Mouse (Mus musculus): ENCODE measurements around the gene Plvap.

GRCm38 (mm10) chr8:71535663-71536062 lies 24.1 kb upstream of the Plvap start:
- TF ChIP-seq CTCF (conservative IDR thresholded peaks at IDR 0.05; ENCODE audit: low read length) (no peak), NANOG (IDR thresholded peaks at IDR 0.05; ENCODE audit: borderline replicate concordance, low read length) (no peak)
